Mouse (Mus musculus) CH12.LX (cell line): ENCODE measurements around the gene Vmn1r4. TPM values are rescaled to one million over a fixed set of nuclear protein-coding genes. Genes with fewer than 3 reads are reported as not detected.

Experiments used
- DNase-seq: peaks from one replicate; pipeline ENCODE4 v3.0.0-alpha.2; 2013; ENCODE audit errors: extremely low read depth
- H3K27ac ChIP-seq: 2 replicates; pipeline ENCODE4 v1.5.1; 2012; ENCODE audit warnings: low read depth, mild to moderate bottlenecking, control low read depth, moderate library complexity; ENCODE audit not compliant: insufficient read depth
- H3K27me3 ChIP-seq: replicated peaks from 2 replicates; pipeline ENCODE3; 2012; ENCODE audit warnings: inconsistent platforms
- H3K36me3 ChIP-seq, 2 experiments: replicated peaks in 1 of 2; 2 replicates each; pipeline versions ENCODE3 to v1.6.1; 2012; ENCODE audit warnings: inconsistent platforms in 1 of 2, low read length in 1 of 2, mild to moderate bottlenecking in 1 of 2, mixed read lengths in 1 of 2, moderate library complexity in 1 of 2; ENCODE audit not compliant: control insufficient read depth in 1 of 2, insufficient read depth in 1 of 2
- H3K4me1 ChIP-seq, 2 experiments: 2 replicates each; pipeline ENCODE4 v1.6.1; 2012; ENCODE audit warnings: inconsistent platforms in 1 of 2, moderate library complexity in 1 of 2; ENCODE audit not compliant: insufficient read depth in 2 of 2, control insufficient read depth in 1 of 2
- H3K4me2 ChIP-seq: 2 replicates; pipeline ENCODE4 v1.6.1; 2012; ENCODE audit warnings: low read depth, mild to moderate bottlenecking, control low read depth; ENCODE audit not compliant: poor library complexity, insufficient read depth, severe bottlenecking
- H3K4me3 ChIP-seq, 3 experiments: fragments of 150-350 bp in 1 of 3; sonication (generic) in 1 of 3; replicated peaks in 1 of 3; 2 replicates each; pipeline versions ENCODE3 to v1.5.1; 2011 to 2012; ENCODE audit warnings: low read depth in 2 of 3, low read length in 2 of 3, mild to moderate bottlenecking in 2 of 3, moderate library complexity in 2 of 3, control low read depth in 1 of 3, improper control_type of control experiment in 1 of 3, inconsistent platforms in 1 of 3, mixed read lengths in 1 of 3; ENCODE audit not compliant: poor library complexity in 1 of 3
- H3K79me2 ChIP-seq: replicated peaks from 2 replicates; pipeline ENCODE4 v1.6.1; 2012; ENCODE audit warnings: mild to moderate bottlenecking, moderate library complexity; ENCODE audit not compliant: control insufficient read depth, poor library complexity, insufficient read depth, severe bottlenecking; ENCODE audit errors: extremely low read depth
- H3K9ac ChIP-seq: 2 replicates; pipeline ENCODE4 v1.6.1; 2012; ENCODE audit warnings: low read depth, mild to moderate bottlenecking, control low read depth, moderate library complexity; ENCODE audit not compliant: insufficient read depth
- H3K9me3 ChIP-seq: replicated peaks from 2 replicates; pipeline ENCODE3; 2012; ENCODE audit warnings: low read length, inconsistent platforms, mixed read lengths
- CHD2 ChIP-seq: IDR thresholded peaks from 2 replicates; pipeline ENCODE4 v1.6.1; 2011; ENCODE audit warnings: low read length, improper control_type of control experiment
- EP300 ChIP-seq: IDR thresholded peaks from 2 replicates; pipeline ENCODE4 v1.6.1; 2011; ENCODE audit warnings: low read length, improper control_type of control experiment
- GABPA ChIP-seq: IDR thresholded peaks from 2 replicates; pipeline ENCODE4 v1.6.1; 2012; ENCODE audit warnings: low read depth, low read length, improper control_type of control experiment, inconsistent platforms; ENCODE audit not compliant: insufficient replicate concordance
- HCFC1 ChIP-seq: IDR thresholded peaks from 2 replicates; pipeline ENCODE4 v1.6.1; 2012; ENCODE audit warnings: low read depth, mild to moderate bottlenecking, inconsistent platforms, low read length, improper control_type of control experiment
- IRF4 ChIP-seq: IDR thresholded peaks from 2 replicates; pipeline ENCODE4 v1.6.1; 2014; ENCODE audit warnings: low read depth, mild to moderate bottlenecking, inconsistent platforms, low read length, improper control_type of control experiment
- JUN ChIP-seq: IDR thresholded peaks from 2 replicates; pipeline ENCODE4 v1.6.1; 2011; ENCODE audit warnings: low read depth, mild to moderate bottlenecking, low read length, improper control_type of control experiment, moderate library complexity; ENCODE audit not compliant: insufficient read depth
- JUND ChIP-seq: conservative IDR thresholded peaks from 2 replicates; pipeline ENCODE4 v1.6.1; 2011; ENCODE audit warnings: low read depth, low read length, improper control_type of control experiment
- MAX ChIP-seq: IDR thresholded peaks from 2 replicates; pipeline ENCODE4 v1.6.1; 2011; ENCODE audit warnings: low read length, improper control_type of control experiment
- MAZ ChIP-seq: IDR thresholded peaks from 2 replicates; pipeline ENCODE4 v1.6.1; 2012; ENCODE audit warnings: low read depth, mild to moderate bottlenecking, inconsistent platforms, low read length, improper control_type of control experiment, moderate library complexity
- MEF2A ChIP-seq: IDR thresholded peaks from 2 replicates; pipeline ENCODE4 v1.6.1; 2014; ENCODE audit warnings: low read depth, mild to moderate bottlenecking, inconsistent platforms, low read length, improper control_type of control experiment, borderline replicate concordance
- MXI1 ChIP-seq: IDR thresholded peaks from 2 replicates; pipeline ENCODE4 v1.6.1; 2011; ENCODE audit warnings: mild to moderate bottlenecking, low read depth, low read length, improper control_type of control experiment
- NRF1 ChIP-seq: IDR thresholded peaks from 2 replicates; pipeline ENCODE4 v1.6.1; 2014; ENCODE audit warnings: low read depth, mild to moderate bottlenecking, inconsistent platforms, low read length, improper control_type of control experiment, moderate library complexity
- RAD21 ChIP-seq: IDR thresholded peaks from 2 replicates; pipeline ENCODE4 v1.6.1; 2011; ENCODE audit warnings: low read depth, mild to moderate bottlenecking, low read length, improper control_type of control experiment, moderate library complexity
- RCOR1 ChIP-seq: conservative IDR thresholded peaks from 2 replicates; pipeline ENCODE4 v1.6.1; 2012; ENCODE audit warnings: low read depth, mild to moderate bottlenecking, inconsistent platforms, low read length, improper control_type of control experiment
- TCF12 ChIP-seq: IDR thresholded peaks from 2 replicates; pipeline ENCODE4 v1.6.1; 2014; ENCODE audit warnings: low read depth, mild to moderate bottlenecking, inconsistent platforms, low read length, improper control_type of control experiment
- UBTF ChIP-seq: IDR thresholded peaks from 2 replicates; pipeline ENCODE4 v1.6.1; 2012; ENCODE audit warnings: low read depth, mild to moderate bottlenecking, inconsistent platforms, low read length, improper control_type of control experiment, moderate library complexity
- USF1 ChIP-seq: IDR thresholded peaks from 2 replicates; pipeline ENCODE4 v1.6.1; 2014; ENCODE audit warnings: low read depth, mild to moderate bottlenecking, inconsistent platforms, low read length, improper control_type of control experiment
- dilution Hi-C: fragments of 300-500 bp; cut with MboI; formaldehyde crosslinking; loops from 2 replicates; pipeline ENCODE4 v1.14.3; 2020; ENCODE audit warnings: low sequenced_read_pairs; ENCODE audit not compliant: extremely low pct_unique_long_range_greater_than_20kb, extremely low pct_ligation_motif_present
- in situ Hi-C: fragments of 300-500 bp; cut with MboI; formaldehyde crosslinking; loops from 3 replicates; pipeline ENCODE4 v1.14.3; 2019; ENCODE audit warnings: low sequenced_read_pairs, low pct_ligation_motif_present, low pct_unique_long_range_greater_than_20kb, mixed read lengths
- polyA plus RNA-seq: library from polyadenylated mRNA; unstranded; fragments of >175 nt; gene quantifications from 2 replicates; pipeline ENCODE4 v1.2.1, GENCODE M21; 2012; ENCODE audit warnings: low read depth; ENCODE audit not compliant: insufficient read length
- total RNA-seq, 2 experiments: library from RNA; depleted of rRNA; stranded (reverse); fragments of 300-350 nt in 1 of 2; fragments of >200 nt in 1 of 2; gene quantifications; 2 replicates each; pipeline ENCODE4 v1.2.3; 2012 to 2014

Vmn1r4 gene
- total and polyA plus RNA-seq, 3 experiments, result 0.11 to 0.25 (median 0.11) TPM

- in situ Hi-C loops (no loop called here), dilution Hi-C loops (no loop called here)
- DNase-seq, result no peak
- Histone ChIP-seq H3K4me2 (no peak overlapping the region), H3K27me3 (no peaks in the 10 kb centered on the region), H3K4me3 (no peak overlapping the region), H3K79me2 (no peaks in the 10 kb centered on the region), H3K27ac (no peak overlapping the region), H3K4me1 (no peaks in the 10 kb centered on the region), H3K36me3 (peaks cover 0 to 8% of the 10 kb centered on the region in 2 experiments), H3K9me3 (peaks cover 6% of the 10 kb centered on the region), H3K9ac (no peak overlapping the region)
- no peak for TF ChIP-seq JUND
- TF ChIP-seq NRF1, result no peak
- no peak for TF ChIP-seq UBTF
- TF ChIP-seq MAX, result no peak
- no peak for TF ChIP-seq HCFC1
- no peak for TF ChIP-seq JUN
- TF ChIP-seq MAZ, result no peak
- no peak for TF ChIP-seq CHD2
- TF ChIP-seq TCF12, result no peak
- TF ChIP-seq IRF4, result no peak
- no peak for TF ChIP-seq EP300
- no peak for TF ChIP-seq USF1
Observed at GRCm38 (mm10) chr6:56910910-56911309, 12.9 kb upstream of the Vmn1r4 start.

- DNase-seq, result no peak
- H3K27ac ChIP-seq, result no peak overlapping the region
- H3K4me1 ChIP-seq, result no peaks in the 10 kb centered on the region
- no peak for TF ChIP-seq MEF2A
- TF ChIP-seq RAD21, result no peak
- no peak for TF ChIP-seq JUN
- TF ChIP-seq RCOR1, result no peak
- no peak for TF ChIP-seq TCF12
- no peak for TF ChIP-seq GABPA
- no peak for TF ChIP-seq MXI1
- H3K79me2 ChIP-seq, result peaks cover 3% of the 10 kb centered on the region; the same call in 1 of the 2 replicates
- dilution Hi-C loops (no loop called here), in situ Hi-C loops (no loop called here)
- no peak overlapping the region for H3K9ac ChIP-seq
- peaks cover 6% of the 10 kb centered on the region for H3K9me3 ChIP-seq
- no peak overlapping the region for H3K4me2 ChIP-seq
- peaks cover 0 to 11% of the 10 kb centered on the region in 2 experiments for H3K36me3 ChIP-seq
- H3K4me3 ChIP-seq, result no peak overlapping the region
- H3K27me3 ChIP-seq, result no peaks in the 10 kb centered on the region
Observed at GRCm38 (mm10) chr6:56913092-56913858, 10.5 kb upstream of the Vmn1r4 start.
